Mouse (Mus musculus) retina, postnatal 7 days (tissue): Measurements from ENCODE around the gene Cwc27.

Experiments
- DNase-seq: peaks from one replicate; pipeline ENCODE4 v3.0.0-alpha.2; 2012; ENCODE audit warnings: low read depth, low spot score

Cwc27 gene

GRCm38 (mm10) chr13:104645778-104646425 is 171.0 kb downstream of the Cwc27 start:
- DNase-seq = no peak

GRCm38 (mm10) chr13:104644185-104644584 is 172.8 kb downstream of the Cwc27 start:
- DNase-seq = no peak

DNA sequence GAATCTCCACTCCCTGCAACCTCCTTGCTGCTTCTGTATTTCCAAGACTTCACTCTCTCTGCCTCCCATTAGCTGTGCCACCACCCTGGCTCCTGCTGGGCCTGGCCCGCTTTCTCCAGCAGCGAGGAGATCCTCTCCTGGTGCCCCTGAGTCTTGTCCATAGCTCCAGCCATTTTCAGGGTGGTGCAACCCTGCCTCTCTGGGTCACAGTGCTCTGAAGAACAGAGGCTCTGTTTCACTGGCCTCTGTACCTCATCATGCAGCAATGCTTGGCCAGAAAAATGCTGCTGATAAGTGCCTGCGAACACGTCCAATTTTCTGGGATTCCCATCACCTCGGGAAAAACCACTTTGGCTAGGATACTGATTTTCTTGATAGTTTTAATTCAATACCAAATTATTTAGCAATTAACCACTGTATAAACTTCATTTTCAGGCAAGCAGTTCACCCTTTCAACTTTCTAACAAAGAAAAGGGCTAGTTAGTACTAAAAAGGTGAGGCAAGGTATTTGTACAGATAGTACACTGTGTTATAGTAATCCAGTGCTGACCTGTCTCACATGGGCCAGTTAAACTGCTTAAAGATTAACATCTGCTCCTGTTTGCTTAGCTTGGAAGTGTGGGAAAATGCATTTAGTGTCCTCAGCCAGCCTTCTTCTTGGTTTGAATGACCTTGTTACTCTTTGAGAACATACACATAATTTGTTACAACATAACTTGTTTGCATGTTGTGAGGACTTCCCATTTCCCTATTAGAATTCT is 176.1 kb downstream of the Cwc27 start:
- DNase-seq = no peak

- no peak for DNase-seq
Observed at GRCm38 (mm10) chr13:104638988-104639387, 178.0 kb downstream of the Cwc27 start.

DNA sequence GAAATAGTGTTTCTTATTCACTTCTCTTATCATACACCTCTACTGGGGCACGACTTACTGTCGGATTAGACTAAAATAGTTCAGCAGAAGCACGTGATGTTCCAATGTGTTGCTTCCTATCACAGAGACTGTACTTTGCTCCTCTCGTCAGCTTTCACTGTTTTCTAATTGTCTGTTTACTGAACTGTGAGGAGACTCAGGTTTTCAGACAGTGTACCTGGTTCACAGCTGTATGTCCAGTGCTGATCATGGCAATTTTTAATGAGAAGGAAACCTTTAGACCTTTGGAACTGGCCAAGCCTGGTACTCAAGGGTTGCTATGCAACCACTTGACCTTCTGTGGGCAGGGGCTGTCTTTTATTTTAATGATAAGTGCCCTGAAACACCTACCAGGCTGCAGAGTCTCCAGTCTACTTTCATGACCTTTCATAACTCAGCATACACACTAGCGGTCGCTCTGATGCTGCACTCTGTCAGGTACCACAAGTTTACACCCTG is 180.9 kb downstream of the Cwc27 start:
- no peak for DNase-seq

- no peak for DNase-seq
Observed at GRCm38 (mm10) chr13:104634708-104635107, 182.2 kb downstream of the Cwc27 start.

DNA sequence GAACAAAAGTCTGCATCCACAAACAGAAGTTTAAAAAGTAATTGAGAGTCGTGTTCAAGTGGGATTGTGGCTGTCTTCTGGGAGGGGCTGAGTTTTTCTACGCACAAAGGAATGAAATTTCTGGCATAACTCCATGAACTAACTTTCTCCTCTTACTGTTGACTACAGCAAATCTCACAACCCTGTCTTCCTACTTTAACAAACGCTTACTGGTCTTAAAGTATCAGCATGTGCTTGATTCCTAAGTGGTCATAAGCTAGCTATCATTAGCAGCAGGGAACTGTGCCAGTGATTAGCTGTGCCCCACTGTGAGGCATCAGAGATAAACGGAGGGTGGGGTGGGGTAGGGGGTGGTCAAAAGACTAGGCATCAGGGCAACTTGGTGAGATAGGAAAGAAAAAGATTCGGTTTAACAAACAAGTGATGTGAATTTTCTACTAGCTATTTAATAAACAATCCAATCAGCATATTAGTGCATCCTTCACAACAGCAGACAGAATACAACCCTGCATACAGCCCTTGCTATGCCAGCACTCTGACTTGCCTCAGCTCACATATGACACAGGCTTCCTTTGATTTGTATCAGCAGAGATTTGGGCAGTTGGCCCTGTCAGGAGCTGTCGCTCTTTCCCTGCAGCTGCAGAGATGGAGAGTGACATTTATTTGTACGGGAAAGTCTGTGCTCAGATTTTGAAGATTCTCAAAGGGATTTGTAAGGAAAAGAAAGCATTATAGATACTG is 184.3 kb downstream of the Cwc27 start:
- no peak for DNase-seq

- DNase-seq = no peak
Observed at GRCm38 (mm10) chr13:104631621-104632205, 185.2 kb downstream of the Cwc27 start.

DNA sequence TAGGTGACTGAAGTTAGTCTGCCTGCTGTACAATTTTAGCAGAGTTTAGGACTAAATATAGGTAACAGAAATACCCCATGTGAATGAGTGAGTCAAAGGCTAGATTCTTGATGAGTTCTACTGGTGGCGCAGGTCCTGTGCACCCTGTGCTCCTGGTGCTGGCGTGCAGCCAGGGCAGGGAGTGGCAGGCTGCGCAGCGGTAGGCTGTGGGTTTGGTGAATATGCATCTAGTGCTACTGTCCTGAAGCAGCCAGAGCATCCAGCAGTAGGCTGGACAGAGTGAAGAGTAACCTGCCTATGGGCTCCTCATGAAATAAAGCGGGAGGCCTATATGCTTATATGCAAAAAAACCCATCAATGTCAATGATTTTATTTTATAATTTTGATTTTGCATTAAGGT is 186.1 kb downstream of the Cwc27 start:
- no peak for DNase-seq

- DNase-seq = no peak
Observed at GRCm38 (mm10) chr13:104629621-104630020, 187.3 kb downstream of the Cwc27 start.

DNA sequence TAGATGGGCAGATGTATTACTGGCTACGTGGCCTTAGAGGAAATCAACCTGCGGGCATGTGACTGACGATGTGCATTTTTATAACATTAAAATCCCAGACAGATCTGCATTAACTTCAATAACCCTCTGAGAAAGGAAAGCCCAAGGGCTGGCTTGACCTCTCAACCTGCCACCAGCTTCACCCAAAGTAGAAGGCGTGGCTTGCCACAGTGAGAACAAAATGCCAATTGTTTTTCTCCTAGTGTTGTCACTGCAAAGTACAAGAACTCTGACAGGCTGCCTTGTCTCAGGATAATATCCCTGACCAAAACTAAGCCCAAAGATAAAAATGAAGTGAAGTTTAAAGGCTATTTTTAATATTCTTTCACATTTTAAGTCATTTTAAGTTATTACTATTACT is 188.9 kb downstream of the Cwc27 start:
- DNase-seq = no peak

GRCm38 (mm10) chr13:104627169-104627909 is 189.6 kb downstream of the Cwc27 start:
- DNase-seq = no peak

DNA sequence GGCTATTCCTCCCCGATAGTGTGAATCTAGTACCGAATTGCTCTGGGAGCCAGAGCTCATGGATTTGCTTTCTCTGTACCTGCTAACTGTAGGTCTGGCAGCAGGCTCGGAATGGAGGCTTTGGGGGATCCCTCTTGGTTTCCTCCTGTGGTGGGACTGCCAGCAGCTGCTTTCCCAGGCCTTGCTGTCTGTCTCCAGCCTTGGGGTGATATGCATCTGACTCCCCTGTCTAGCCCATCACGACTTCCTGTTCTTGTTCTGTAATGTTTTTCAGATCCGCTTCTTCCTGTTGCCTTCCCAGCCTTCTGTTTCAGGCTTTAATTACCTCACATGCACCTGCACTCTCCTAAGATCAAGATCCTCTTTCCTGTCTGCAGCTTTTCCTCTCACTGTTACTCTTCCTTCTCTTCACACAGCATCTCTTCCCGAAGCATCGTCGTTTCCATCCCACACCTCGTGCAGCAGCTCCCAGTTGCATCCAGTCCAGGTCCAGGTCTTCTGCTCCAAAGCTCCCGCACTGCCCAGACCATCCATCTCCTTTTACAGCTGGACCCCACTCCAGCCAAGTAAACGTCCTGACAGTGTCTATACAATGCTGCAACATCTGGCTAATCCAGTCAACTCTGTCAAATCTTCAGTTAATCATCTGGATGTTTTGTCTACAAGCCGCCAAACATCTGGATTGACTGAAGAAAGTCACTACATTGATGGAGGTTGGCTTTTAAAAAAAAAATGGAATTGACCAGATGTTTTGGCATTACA is 193.6 kb downstream of the Cwc27 start:
- DNase-seq = no peak

GRCm38 (mm10) chr13:104622102-104622743 is 194.7 kb downstream of the Cwc27 start:
- no peak for DNase-seq

GRCm38 (mm10) chr13:104620423-104620822 is 196.5 kb downstream of the Cwc27 start:
- no peak for DNase-seq

DNA sequence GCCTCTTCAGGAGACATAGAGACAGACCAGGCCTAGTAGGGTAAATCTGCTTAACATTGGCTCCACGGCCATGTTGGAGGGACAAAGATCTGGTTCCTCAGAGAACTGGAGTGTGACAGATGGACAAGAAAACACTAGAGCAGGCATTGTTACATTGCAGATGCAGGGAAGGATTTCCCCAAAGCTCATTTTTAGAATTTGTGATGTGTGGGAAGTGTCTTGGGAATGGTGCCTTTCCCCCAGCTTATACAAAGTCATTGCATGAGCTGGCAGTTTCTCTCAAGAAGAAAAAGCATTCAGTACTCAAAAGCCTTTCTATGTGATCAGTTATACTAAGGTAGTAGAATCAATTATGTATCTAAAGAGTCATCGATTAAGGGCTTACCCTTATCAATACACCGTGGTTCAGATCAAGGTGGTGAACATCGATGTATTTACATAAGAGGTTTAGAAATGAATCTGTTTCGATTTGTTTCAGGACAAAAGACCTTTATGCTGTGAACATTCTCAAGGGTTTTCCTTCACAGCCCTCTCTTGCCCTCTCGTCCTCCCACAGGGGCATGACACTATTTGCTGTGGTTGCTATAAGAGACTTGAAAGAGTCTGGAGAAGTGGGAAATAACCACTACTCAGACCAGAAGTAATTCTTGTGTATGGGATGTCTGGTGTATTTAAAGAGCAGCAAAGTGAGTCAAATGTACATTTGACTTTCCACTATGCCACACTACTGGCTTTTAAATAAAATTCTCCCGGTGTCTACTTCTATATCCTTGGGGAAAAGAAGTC is 197.2 kb downstream of the Cwc27 start:
- DNase-seq = no peak

- DNase-seq = no peak
Observed at GRCm38 (mm10) chr13:104617201-104617600, 199.7 kb downstream of the Cwc27 start.

DNA sequence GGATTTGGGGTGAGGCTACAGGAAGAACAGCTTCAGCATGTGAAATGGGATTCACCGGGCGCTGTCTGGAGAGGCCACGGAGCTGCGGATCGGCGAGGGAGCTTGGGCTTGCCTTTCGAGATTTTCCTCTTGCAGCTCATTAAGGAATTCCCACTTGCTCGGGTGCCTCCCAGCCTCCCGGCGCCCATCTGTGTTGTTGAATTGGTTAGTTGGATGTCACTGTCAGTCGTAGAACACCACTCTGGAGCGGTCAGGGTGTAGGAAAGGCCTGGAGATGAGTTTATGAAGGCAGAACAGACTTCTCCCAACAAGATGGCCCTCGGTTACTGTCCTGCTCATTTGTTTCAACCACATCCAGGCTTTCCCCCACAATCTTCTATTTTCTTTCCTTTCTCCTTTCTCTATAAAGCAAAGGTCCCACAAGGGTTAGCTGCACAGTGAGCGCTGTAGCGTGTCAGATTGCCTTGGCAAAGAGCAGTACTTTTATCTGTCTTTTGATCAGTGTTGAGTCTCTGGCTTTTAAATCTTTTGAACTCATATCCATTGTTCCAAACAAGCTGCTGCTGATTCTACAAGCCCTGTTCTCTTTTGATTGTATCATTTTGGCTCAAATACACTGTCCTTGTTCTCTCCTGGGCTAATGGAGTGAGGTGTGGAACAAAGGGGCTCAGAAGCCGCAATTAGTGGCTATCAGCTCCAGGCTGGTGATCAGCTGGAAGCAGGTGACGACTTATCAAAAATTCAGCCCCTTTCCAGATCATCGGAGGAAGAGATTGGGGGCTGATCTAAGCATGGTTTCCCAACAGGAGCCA is 200.7 kb downstream of the Cwc27 start:
- no peak for DNase-seq
